Comparison of ENCODE assay signal across 17 mouse cellular contexts in the genomic region with DNA sequence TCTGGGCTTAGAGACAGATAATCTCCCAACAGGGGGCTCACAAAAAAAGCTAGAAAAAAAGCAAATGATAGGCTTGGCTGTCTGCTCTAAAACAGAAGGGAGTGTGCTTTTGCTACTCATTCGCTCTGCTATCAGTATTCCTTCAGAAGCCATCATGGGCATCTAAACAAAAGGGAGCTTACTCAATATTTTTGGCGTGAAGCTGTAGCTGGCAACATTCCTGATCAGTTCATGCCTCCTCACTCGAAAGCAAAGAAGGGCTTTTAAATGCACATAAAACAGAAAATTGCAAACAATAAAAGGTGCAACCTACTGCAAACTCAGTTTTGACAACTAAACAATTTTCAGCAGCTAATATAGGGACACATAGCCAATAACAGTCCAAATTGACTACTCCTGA. TPM values are rescaled to one million over a fixed set of nuclear protein-coding genes. Genes with fewer than 3 reads are reported as not detected.
DNase-seq lines count a peak whose midpoint lies in the region; TF ChIP-seq lines count a peak whose summit lies in the region.
"Had no signal": no experiment of that assay in that cellular context is flagged by ENCODE, and none has a peak within 500 bp of the region (broad histone marks: within the 10 kb centered on the region; RNA-seq: fewer than 3 reads in every experiment).

No protein-coding gene starts in this region.

- peaks cover 10% of the 10 kb centered on the region for H3K4me1 ChIP-seq in lung, adult 2 months (ENCODE audit: control insufficient read depth, insufficient read depth, low read length)
- H3K4me1 ChIP-seq: limb, embryonic 12.5 days had no signal

- TF ChIP-seq POLR2A in lung, adult 2 months (IDR thresholded peaks at IDR 0.05; ENCODE audit: borderline replicate concordance, extremely low read depth, low read depth, low read length), result no peak

- H3K27ac ChIP-seq in gastrocnemius, adult 2 months, result no peak overlapping the region
- H3K27ac ChIP-seq: embryonic facial prominence, embryonic 10.5 days; kidney, postnatal 0 days; limb, embryonic 12.5 days; midbrain, embryonic 12.5 days; stomach, postnatal 0 days had no signal

- intact Hi-C loops in gastrocnemius, adult 2 months (cut with DNase I), result no loop called here

- no peak for TF ChIP-seq CTCF in gastrocnemius, adult 2 months (IDR thresholded peaks at IDR 0.05)
- no peak for TF ChIP-seq CTCF in lung, adult 2 months (IDR thresholded peaks at IDR 0.05; ENCODE audit: insufficient read depth, low read length)

- WGBS in lung, adult 2 months, result 35% methylated on average over 3 of the region's 3 CpGs

- DNase-seq in adrenal gland, adult 2 months, result peak; percentile 24
- no peak for DNase-seq in adrenal gland, postnatal 4 days (ENCODE audit: low spot score in 2 of 2)
- DNase-seq in gastrocnemius, adult 18-20 months (ENCODE audit: low spot score), result peak; percentile 20
- no peak for DNase-seq in gastrocnemius, adult 2 months
- peak; percentile 23 for DNase-seq in lung, postnatal 10 days
- DNase-seq in lung, adult 2 months, result no peak
- DNase-seq in layer of hippocampus, adult 9-10 months (ENCODE audit: low spot score), result peak; percentile 22
- no peak for DNase-seq in testis, postnatal 14 days (ENCODE audit: low spot score)
- DNase-seq: cerebellum, adult 8-10 months; gastrocnemius, postnatal 14 days; right cerebral cortex, adult 18-20 months had no signal

- H3K4me3 ChIP-seq in gastrocnemius, adult 2 months, result no peak overlapping the region
- no peak overlapping the region for H3K4me3 ChIP-seq in lung, adult 2 months (replicated peaks; ENCODE audit: extremely low read depth, low read depth, low read length)
- H3K4me3 ChIP-seq: embryonic facial prominence, embryonic 10.5 days; heart, embryonic 12.5 days; limb, embryonic 12.5 days; midbrain, embryonic 12.5 days had no signal

RNA-seq across cellular contexts. Expression of a gene that starts 59.1 kb away (rescaled TPM):
- total RNA-seq in adrenal gland, adult 2 months (2021), result 10 to 100 TPM; 20.4 to 32.6 TPM
- 10.6 and 10.7 TPM in 2 replicates for polyA plus RNA-seq in adrenal gland, adult 2 months (2012; rRNA removed)
- total RNA-seq in adrenal gland, postnatal 4 days (2021), result 10 to 100 TPM; 37.4 to 40.0 TPM
- total RNA-seq in gastrocnemius, adult 18-20 months (2021), result 10 to 100 TPM; 13.0 to 13.2 TPM
- 10 to 100 TPM; 14.0 to 14.6 TPM for total RNA-seq in gastrocnemius, adult 2 months (2021)
- polyA plus RNA-seq in lung, adult 2 months (2012; rRNA removed), result 14.7 and 16.7 TPM in 2 replicates

Comparison
In these comparisons a context has a peak if more than half of its experiments do, and no peak if none do; other contexts are left out.
1. DNase-seq: peak in adrenal gland, adult 2 months (single experiment), gastrocnemius, adult 18-20 months (single experiment), lung, postnatal 10 days (single experiment) and layer of hippocampus, adult 9-10 months (single experiment); none in adrenal gland, postnatal 4 days (0 of 2), gastrocnemius, adult 2 months (single experiment), lung, adult 2 months (single experiment) and testis, postnatal 14 days (single experiment).